Mouse (Mus musculus) hindbrain, embryonic 16.5 days (tissue): ENCODE data around the gene Gm20661. TPM values are rescaled to one million over a fixed set of nuclear protein-coding genes. Genes with fewer than 3 reads are reported as not detected.

Source experiments
- ATAC-seq: fragments of 200-750 bp; cut with Nextera tagmentation; 2 replicates; pipeline ENCODE4 v1.8.0; 2017; ENCODE audit warnings: moderate TSS enrichment, moderate library complexity
- H3K27ac ChIP-seq: fragments of 300-500 bp; sonication (generic); 2 replicates; pipeline ENCODE4 v1.5.1; 2014; ENCODE audit warnings: low read depth, mild to moderate bottlenecking, control low read depth, low read length, moderate library complexity
- H3K27me3 ChIP-seq: fragments of 300-500 bp; sonication (generic); replicated peaks from 2 replicates; pipeline ENCODE4 v1.6.1; 2014; ENCODE audit warnings: low read length; ENCODE audit not compliant: control insufficient read depth, insufficient read depth
- H3K36me3 ChIP-seq: fragments of 300-500 bp; sonication (generic); 2 replicates; pipeline ENCODE4 v1.6.1; 2014; ENCODE audit warnings: mild to moderate bottlenecking, low read length, moderate library complexity, mixed read lengths; ENCODE audit not compliant: control insufficient read depth, insufficient read depth
- H3K4me1 ChIP-seq: fragments of 300-500 bp; sonication (generic); 2 replicates; pipeline ENCODE4 v1.6.1; 2014; ENCODE audit warnings: low read depth, low read length; ENCODE audit not compliant: control insufficient read depth, insufficient read depth
- H3K4me2 ChIP-seq: fragments of 300-500 bp; sonication (generic); 2 replicates; pipeline ENCODE4 v1.6.1; 2014; ENCODE audit warnings: mild to moderate bottlenecking, low read length, control low read depth, moderate library complexity
- H3K4me3 ChIP-seq: fragments of 300-500 bp; sonication (generic); 2 replicates; pipeline ENCODE4 v1.5.1; 2014; ENCODE audit warnings: mild to moderate bottlenecking, low read length, control low read depth, moderate library complexity
- H3K9ac ChIP-seq: fragments of 300-500 bp; sonication (generic); 2 replicates; pipeline ENCODE4 v1.6.1; 2014; ENCODE audit warnings: low read depth, mild to moderate bottlenecking, control low read depth, low read length, moderate library complexity
- H3K9me3 ChIP-seq: fragments of 300-500 bp; sonication (generic); 2 replicates; pipeline ENCODE4 v1.6.1; 2014; ENCODE audit warnings: mild to moderate bottlenecking, low read length, moderate library complexity; ENCODE audit not compliant: control insufficient read depth
- WGBS: fragments of 180-500 bp; shearing (Covaris S2); extraction: QIAGEN DNeasy Blood & Tissue Kit; methylation state at CpG from one replicate; pipeline ENCODE4 v1.1.7; 2014; 5-methylcytosine and 5-hydroxymethylcytosine counted together
- polyA plus RNA-seq: library from polyadenylated mRNA; unstranded; fragments of >200 nt; fragmentation: Nextera tagmentation; extraction: Ambion mirVana; gene quantifications from 2 replicates; pipeline ENCODE4 v1.2.1, GENCODE M21; 2015

Gm20661 gene
- polyA plus RNA-seq, 1 experiment from 2014 or later = 0.58 TPM

- Histone ChIP-seq H3K9me3 (no peaks in the 10 kb centered on the region), H3K27ac (peak within 1 kb of the TSS; percentile 86), H3K4me1 (peaks cover 12% of the 10 kb centered on the region), H3K4me3 (peak within 1 kb of the TSS; percentile 63), H3K27me3 (no peaks in the 10 kb centered on the region), H3K9ac (peak within 1 kb of the TSS; percentile 78), H3K4me2 (peak within 1 kb of the TSS; percentile 94), H3K36me3 (peaks cover 8% of the 10 kb centered on the region; the same call in 1 of the 2 replicates)
- WGBS = 95% methylated on average over 10 of the region's 10 CpGs
- no peak for ATAC-seq
Measured at GRCm38 (mm10) chr9:107949922-107950235, 33.0 kb upstream of the Gm20661 start, which contains the start of gene Traip. Gene Traip (plus strand): TSS chr9:107950136.

DNA sequence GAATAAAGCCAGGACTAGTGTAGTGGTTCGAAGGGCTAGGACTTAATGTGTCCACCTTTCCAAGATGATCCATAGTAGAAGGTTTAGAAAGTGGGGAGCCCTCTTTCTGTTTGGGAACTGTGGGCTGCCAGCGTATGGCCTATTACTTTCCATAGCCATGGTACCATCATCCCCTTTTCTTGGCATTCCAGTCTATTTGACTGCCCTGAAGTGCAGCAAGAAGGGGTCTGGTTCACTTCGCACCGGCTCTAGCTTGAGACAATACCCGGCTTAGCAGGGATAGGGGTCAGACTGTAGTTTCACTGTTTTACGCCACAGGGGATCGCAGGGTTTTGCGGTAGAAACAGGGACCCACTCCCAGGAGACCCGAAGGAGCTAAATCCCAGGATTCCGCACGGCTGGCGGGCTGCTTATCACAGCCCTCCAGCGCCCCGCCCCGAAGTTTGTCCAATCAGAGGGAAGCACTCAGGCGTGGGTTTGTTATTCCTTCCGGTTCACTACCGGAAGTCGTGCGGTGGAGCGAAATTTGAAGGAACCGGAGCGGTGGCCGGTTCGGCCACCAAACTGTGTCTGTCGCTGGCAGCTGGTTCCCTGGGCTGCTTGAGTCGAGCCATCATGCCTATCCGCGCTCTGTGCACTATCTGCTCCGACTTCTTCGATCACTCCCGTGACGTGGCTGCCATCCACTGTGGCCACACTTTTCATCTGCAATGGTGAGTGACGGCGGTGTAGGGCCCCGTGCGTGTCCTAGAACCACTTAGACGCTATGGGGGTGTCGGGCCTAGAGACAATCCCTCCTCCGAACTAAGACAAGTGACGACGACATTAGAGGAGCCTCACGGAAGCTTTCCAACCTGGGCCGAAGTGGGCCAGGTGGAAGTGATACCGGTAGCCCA is 32.1 kb upstream of the Gm20661 start:
- ATAC-seq = peak; percentile 97
- Histone ChIP-seq H3K4me3 (peak overlapping the region; percentile 63), H3K27me3 (no peaks in the 10 kb centered on the region), H3K4me2 (peak overlapping the region; percentile 94), H3K9ac (peak overlapping the region; percentile 78), H3K27ac (peak overlapping the region; percentile 86), H3K36me3 (peaks cover 8% of the 10 kb centered on the region; the same call in 1 of the 2 replicates), H3K9me3 (no peaks in the 10 kb centered on the region), H3K4me1 (peaks cover 12% of the 10 kb centered on the region)
- 15% methylated on average over 45 of the region's 45 CpGs for WGBS

DNA sequence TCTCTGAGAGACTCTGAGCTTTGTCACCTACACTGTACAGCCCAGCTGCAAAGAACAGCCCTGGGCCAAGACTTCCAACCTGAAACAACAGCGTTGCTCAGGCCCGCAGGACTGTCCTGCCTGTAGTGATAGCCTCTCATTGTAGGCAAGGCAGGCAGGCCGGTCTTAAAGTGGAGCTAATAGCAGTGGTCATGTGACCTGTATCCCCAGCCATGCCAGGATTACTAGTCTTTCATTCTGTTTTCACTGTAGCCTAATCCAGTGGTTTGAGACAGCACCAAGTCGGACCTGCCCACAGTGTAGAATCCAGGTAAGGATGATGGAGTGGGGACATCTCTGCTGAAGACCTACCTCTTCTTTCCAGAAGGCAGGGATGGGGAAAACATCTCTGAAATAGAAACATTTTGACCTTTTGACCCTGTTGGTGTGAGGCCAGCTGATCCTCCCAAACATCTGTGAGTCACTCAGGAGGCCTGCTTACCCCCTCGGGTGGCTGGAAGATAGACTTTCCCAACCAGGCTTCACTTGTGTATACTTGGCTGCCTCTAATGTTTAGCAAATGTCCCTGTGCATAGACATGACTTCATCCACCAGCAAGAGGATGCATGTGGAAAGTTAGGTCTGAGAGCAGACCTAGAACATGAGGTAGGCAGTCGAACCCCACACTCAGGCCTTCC is 27.1 kb upstream of the Gm20661 start:
- Histone ChIP-seq H3K9me3 (no peaks in the 10 kb centered on the region), H3K36me3 (no peaks in the 10 kb centered on the region), H3K27me3 (no peaks in the 10 kb centered on the region), H3K4me2 (no peak overlapping the region), H3K9ac (no peak overlapping the region), H3K27ac (no peak overlapping the region), H3K4me1 (peaks cover 10% of the 10 kb centered on the region), H3K4me3 (no peak overlapping the region)
- 86% methylated on average over 6 of the region's 6 CpGs for WGBS
- ATAC-seq = no peak

DNA sequence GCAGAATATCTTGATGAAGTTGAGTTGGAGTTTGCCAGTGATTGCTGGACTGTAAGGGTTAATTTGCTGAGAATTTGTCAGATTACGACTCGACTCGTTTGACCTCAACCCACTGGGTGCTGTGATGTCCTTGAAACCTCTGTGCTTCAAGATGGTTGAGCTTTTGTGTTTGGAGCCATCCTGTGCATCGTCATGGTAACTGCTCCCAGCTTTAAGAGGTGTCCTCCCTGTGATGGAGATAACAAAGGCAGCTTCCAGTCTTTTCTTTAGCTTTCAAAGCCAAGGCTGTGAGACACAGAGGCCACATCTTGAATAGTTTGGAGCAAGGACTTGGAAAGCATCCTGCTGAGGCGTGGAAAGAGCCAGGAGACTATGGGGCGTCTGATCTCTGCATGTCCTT is 25.7 kb upstream of the Gm20661 start:
- no peak overlapping the region for H3K9ac ChIP-seq
- H3K36me3 ChIP-seq = no peaks in the 10 kb centered on the region
- H3K4me3 ChIP-seq = no peak overlapping the region
- peaks cover 14% of the 10 kb centered on the region for H3K4me1 ChIP-seq
- no peaks in the 10 kb centered on the region for H3K9me3 ChIP-seq
- ATAC-seq = no peak
- H3K27ac ChIP-seq = no peak overlapping the region
- no peaks in the 10 kb centered on the region for H3K27me3 ChIP-seq
- 31% methylated on average over 6 of the region's 6 CpGs for WGBS
- no peak overlapping the region for H3K4me2 ChIP-seq

- Histone ChIP-seq H3K36me3 (no peaks in the 10 kb centered on the region), H3K27me3 (no peaks in the 10 kb centered on the region), H3K9ac (no peak overlapping the region), H3K9me3 (no peaks in the 10 kb centered on the region), H3K4me1 (peaks cover 16% of the 10 kb centered on the region), H3K4me3 (no peak overlapping the region), H3K4me2 (no peak overlapping the region), H3K27ac (no peak overlapping the region)
- no peak for ATAC-seq
- 70% methylated on average over 6 of the region's 6 CpGs for WGBS
Measured at GRCm38 (mm10) chr9:107959896-107960295, 23.0 kb upstream of the Gm20661 start.

DNA sequence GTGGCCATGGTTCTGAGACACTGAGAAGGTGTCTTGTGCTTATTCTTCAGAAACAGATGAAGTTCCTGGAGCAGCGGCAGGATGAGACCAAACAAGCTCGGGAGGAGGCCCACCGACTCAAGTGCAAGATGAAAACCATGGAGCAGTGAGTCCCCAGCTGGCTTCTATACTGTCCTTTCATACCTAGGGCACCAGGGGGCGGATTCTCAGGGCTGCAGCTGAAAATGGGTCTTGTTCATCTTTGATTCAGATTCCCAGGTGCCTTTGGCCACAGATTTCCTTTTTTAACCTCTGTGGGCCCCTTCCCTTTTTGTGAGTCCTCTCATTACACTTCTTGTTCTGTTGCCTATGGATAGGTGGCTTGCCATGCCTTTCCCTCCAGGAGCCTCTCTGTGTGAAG is 21.9 kb upstream of the Gm20661 start:
- Histone ChIP-seq H3K4me1 (peaks cover 16% of the 10 kb centered on the region), H3K9me3 (no peaks in the 10 kb centered on the region), H3K36me3 (no peaks in the 10 kb centered on the region), H3K27ac (peak overlapping the region; percentile 76), H3K4me2 (no peak overlapping the region; the same call in 1 of the 2 replicates), H3K27me3 (no peaks in the 10 kb centered on the region), H3K9ac (no peak overlapping the region; the same call in 1 of the 2 replicates), H3K4me3 (no peak overlapping the region)
- WGBS = 81% methylated on average over 4 of the region's 4 CpGs
- no peak for ATAC-seq

DNA sequence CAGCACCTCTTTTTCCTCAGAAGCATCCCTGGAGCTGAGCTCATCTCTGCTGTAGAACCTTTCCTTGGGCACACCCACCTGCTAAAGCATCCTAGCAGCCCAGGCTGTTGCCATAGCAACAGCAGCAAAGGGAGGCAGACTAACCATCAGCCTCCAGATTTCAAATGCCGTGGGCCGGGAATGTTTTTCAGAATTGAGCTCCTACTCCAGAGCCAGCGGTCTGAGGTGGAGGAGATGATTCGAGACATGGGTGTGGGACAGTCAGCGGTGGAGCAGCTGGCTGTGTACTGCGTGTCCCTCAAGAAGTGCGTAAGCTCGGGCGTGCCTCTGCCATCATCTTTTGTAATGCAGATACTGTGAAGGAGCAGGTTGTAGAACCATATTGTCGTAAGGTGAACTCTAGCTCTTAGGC is 21.5 kb upstream of the Gm20661 start:
- H3K27ac ChIP-seq = peak overlapping the region; percentile 76
- H3K9me3 ChIP-seq = no peaks in the 10 kb centered on the region
- H3K36me3 ChIP-seq = no peaks in the 10 kb centered on the region
- no peaks in the 10 kb centered on the region for H3K27me3 ChIP-seq
- H3K4me1 ChIP-seq = peaks cover 16% of the 10 kb centered on the region
- 60% methylated on average over 10 of the region's 10 CpGs for WGBS
- peak; percentile 80 for ATAC-seq
- H3K9ac ChIP-seq = peak overlapping the region; percentile 19; the same call in 1 of the 2 replicates
- H3K4me3 ChIP-seq = 0 out of 2 replicates have a peak overlapping the region, but pooled peaks have one; percentile 1
- H3K4me2 ChIP-seq = peak overlapping the region; percentile 36

DNA sequence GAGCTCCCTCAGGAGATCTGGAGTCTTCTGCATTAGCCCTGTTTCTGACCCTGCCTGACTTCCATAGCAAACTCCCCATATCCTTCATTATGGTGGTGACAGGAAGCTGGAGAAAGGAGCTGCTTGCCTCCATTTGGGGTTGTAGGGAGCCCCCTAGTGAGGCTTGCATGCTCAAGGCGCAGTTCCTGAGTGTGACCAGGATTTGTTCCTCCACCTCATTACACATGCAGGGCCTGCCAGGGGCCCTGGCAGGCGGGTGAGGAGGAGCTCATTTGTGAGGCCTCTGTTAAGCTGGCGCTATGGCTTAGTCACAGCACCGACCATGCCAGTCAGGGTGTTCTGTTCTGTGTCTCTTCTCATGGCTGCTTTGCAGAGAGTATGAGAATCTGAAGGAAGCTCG is 21.0 kb upstream of the Gm20661 start:
- Histone ChIP-seq H3K27me3 (no peaks in the 10 kb centered on the region), H3K36me3 (no peaks in the 10 kb centered on the region), H3K9me3 (no peaks in the 10 kb centered on the region), H3K4me1 (peaks cover 16% of the 10 kb centered on the region), H3K9ac (peak overlapping the region; percentile 19; the same call in 1 of the 2 replicates), H3K4me3 (no peak overlapping the region), H3K4me2 (peak overlapping the region; percentile 36), H3K27ac (peak overlapping the region; percentile 76)
- WGBS = 49% methylated on average over 5 of the region's 5 CpGs
- peak; percentile 68 for ATAC-seq

DNA sequence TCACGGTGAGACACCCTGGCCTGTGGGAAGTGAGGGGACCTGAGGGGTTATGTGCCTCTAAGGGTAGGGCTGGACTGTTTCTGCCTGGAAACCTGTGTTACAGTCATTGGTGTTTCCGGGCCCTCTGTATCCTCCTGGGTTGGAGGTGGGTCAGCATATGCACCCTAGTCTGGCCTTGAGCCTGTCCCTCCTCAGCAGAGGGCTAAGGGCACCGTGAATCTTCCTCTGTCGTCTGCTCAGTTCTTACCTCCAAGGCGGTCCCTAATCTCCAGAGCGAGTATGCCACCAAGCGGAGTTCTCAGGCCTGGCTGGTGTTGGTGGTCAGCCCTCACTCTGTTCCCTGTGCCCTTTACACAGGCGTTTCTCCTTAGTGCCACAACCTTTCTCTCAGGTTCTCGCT is 19.9 kb upstream of the Gm20661 start:
- Histone ChIP-seq H3K27me3 (no peaks in the 10 kb centered on the region), H3K36me3 (no peaks in the 10 kb centered on the region), H3K9me3 (no peaks in the 10 kb centered on the region), H3K4me1 (peaks cover 16% of the 10 kb centered on the region), H3K9ac (no peak overlapping the region), H3K4me2 (no peak overlapping the region), H3K4me3 (no peak overlapping the region), H3K27ac (no peak overlapping the region)
- WGBS = 94% methylated on average over 9 of the region's 9 CpGs
- ATAC-seq = no peak
